ENCODE assay signal across 9 mouse cellular contexts in genomic region chrX:101429976-101430375, GRCm38 (mm10). TPM values are rescaled to one million over a fixed set of nuclear protein-coding genes. Genes with fewer than 3 reads are reported as not detected.
DNase-seq lines count a peak whose midpoint lies in the region; ATAC-seq and TF ChIP-seq lines count a peak whose summit lies in the region.
"Had no signal": no experiment of that assay in that cellular context is flagged by ENCODE, and none has a peak within 500 bp of the region (broad histone marks: within the 10 kb centered on the region; RNA-seq: fewer than 3 reads in every experiment).

No protein-coding gene starts in this region.

- H3K9ac ChIP-seq in embryonic facial prominence, embryonic 13.5 days: peak overlapping the region; percentile 88
- H3K9ac ChIP-seq in intestine, embryonic 15.5 days: peak overlapping the region; percentile 70
- H3K9ac ChIP-seq in midbrain, embryonic 12.5 days (replicated peaks): peak overlapping the region; percentile 74

- no peaks in the 10 kb centered on the region for H3K27me3 ChIP-seq in kidney, adult 2 months (replicated peaks; ENCODE audit: control insufficient read depth, insufficient read depth, low read length)
- no peaks in the 10 kb centered on the region for H3K27me3 ChIP-seq in embryonic facial prominence, embryonic 13.5 days
- H3K27me3 ChIP-seq in intestine, embryonic 15.5 days (replicated peaks): no peaks in the 10 kb centered on the region
- no peaks in the 10 kb centered on the region for H3K27me3 ChIP-seq in midbrain, embryonic 12.5 days

- no peaks in the 10 kb centered on the region for H3K4me1 ChIP-seq in kidney, adult 2 months (ENCODE audit: control insufficient read depth, insufficient read depth, low read length)
- no peaks in the 10 kb centered on the region for H3K4me1 ChIP-seq in embryonic facial prominence, embryonic 13.5 days
- H3K4me1 ChIP-seq in intestine, embryonic 15.5 days (replicated peaks): no peaks in the 10 kb centered on the region
- 0 out of 2 replicates have a peak, but pooled peaks cover 7% of the 10 kb centered on the region for H3K4me1 ChIP-seq in midbrain, embryonic 12.5 days

- H3K9me3 ChIP-seq in embryonic facial prominence, embryonic 13.5 days: no peaks in the 10 kb centered on the region
- H3K9me3 ChIP-seq in intestine, embryonic 15.5 days: no peaks in the 10 kb centered on the region
- H3K9me3 ChIP-seq in midbrain, embryonic 12.5 days: no peaks in the 10 kb centered on the region

- H3K27ac ChIP-seq in kidney, adult 2 months (ENCODE audit: insufficient read depth, low read depth, low read length): peak overlapping the region; percentile 51
- H3K27ac ChIP-seq in embryonic facial prominence, embryonic 13.5 days: peak overlapping the region; percentile 95
- H3K27ac ChIP-seq in intestine, embryonic 15.5 days: peak overlapping the region; percentile 91
- peak overlapping the region; percentile 93 for H3K27ac ChIP-seq in midbrain, embryonic 12.5 days (replicated peaks)

- peak overlapping the region; percentile 65 for H3K4me3 ChIP-seq in kidney, adult 2 months (ENCODE audit: insufficient read depth, low read depth, low read length)
- peak overlapping the region; percentile 61 for H3K4me3 ChIP-seq in embryonic facial prominence, embryonic 13.5 days
- peak overlapping the region; percentile 59 for H3K4me3 ChIP-seq in intestine, embryonic 15.5 days (replicated peaks)
- peak overlapping the region; percentile 67 for H3K4me3 ChIP-seq in midbrain, embryonic 12.5 days

- ATAC-seq in embryonic facial prominence, embryonic 13.5 days (ENCODE audit: insufficient number of reproducible peaks, insufficient read depth, low FRiP score, low TSS enrichment, low read depth): peak; percentile 46; the same call in 1 of the 2 replicates
- peak; percentile 61 for ATAC-seq in intestine, embryonic 15.5 days
- peak; percentile 55; the same call in 1 of the 2 replicates for ATAC-seq in midbrain, embryonic 12.5 days (ENCODE audit: low FRiP score, low read depth)
- no peak for ATAC-seq in granulocyte monocyte progenitor cell, adult 5-6 weeks (replicated peaks; ENCODE audit: poor library complexity, severe bottlenecking)

- H3K36me3 ChIP-seq in kidney, adult 2 months (ENCODE audit: control insufficient read depth, insufficient read depth, low read length): no peaks in the 10 kb centered on the region
- H3K36me3 ChIP-seq in embryonic facial prominence, embryonic 13.5 days: peaks cover 16% of the 10 kb centered on the region
- H3K36me3 ChIP-seq in intestine, embryonic 15.5 days: no peaks in the 10 kb centered on the region
- H3K36me3 ChIP-seq in midbrain, embryonic 12.5 days: no peaks in the 10 kb centered on the region

- TF ChIP-seq POLR2A in kidney, adult 2 months (IDR thresholded peaks at IDR 0.05; ENCODE audit: low read depth, low read length): no peak

- peak overlapping the region; percentile 57 for H3K4me2 ChIP-seq in embryonic facial prominence, embryonic 13.5 days
- peak overlapping the region; percentile 46 for H3K4me2 ChIP-seq in intestine, embryonic 15.5 days (replicated peaks)
- H3K4me2 ChIP-seq in midbrain, embryonic 12.5 days (replicated peaks): peak overlapping the region; percentile 50

- 4% methylated on average over 14 of the region's 14 CpGs for WGBS in kidney, adult 2 months
- WGBS in embryonic facial prominence, embryonic 13.5 days: 41% methylated on average over 14 of the region's 14 CpGs
- WGBS in intestine, embryonic 15.5 days: 25% methylated on average over 14 of the region's 14 CpGs
- 23% methylated on average over 14 of the region's 14 CpGs for WGBS in midbrain, embryonic 12.5 days

- TF ChIP-seq CTCF in kidney, adult 2 months (conservative IDR thresholded peaks at IDR 0.05; ENCODE audit: insufficient read depth, insufficient read length, low read depth, low read length): no peak

- no peak for DNase-seq in kidney, adult 2 months
- no peak for DNase-seq in kidney, postnatal 10 days
- peak; percentile 55 for DNase-seq in ES-CJ7 (ENCODE audit: low read depth, low spot score)
- DNase-seq in layer of hippocampus, adult 8-10 months (ENCODE audit: low spot score in 2 of 2): no peak

RNA-seq across cellular contexts. Expression of gene Nono, which starts 0.9 kb away (rescaled TPM):
- polyA plus RNA-seq in kidney, adult 2 months (2012; rRNA removed): 70.6 and 90.6 TPM in 2 replicates
- 491 TPM in 2 replicates for polyA plus RNA-seq in embryonic facial prominence, embryonic 13.5 days (2015; fragmentation: Nextera tagmentation; extraction: Ambion mirVana)
- 324 and 340 TPM in 2 replicates for polyA plus RNA-seq in intestine, embryonic 15.5 days (2015; fragmentation: Nextera tagmentation; extraction: Ambion mirVana)
- polyA plus RNA-seq in midbrain, embryonic 12.5 days (2016; fragmentation: Nextera tagmentation; extraction: Ambion mirVana): 572 and 581 TPM in 2 replicates
- total RNA-seq in layer of hippocampus, adult 8-10 months (2022): 100 to 1,000 TPM; 121 to 138 (median 128) TPM
- 239 and 268 TPM in 2 replicates for total RNA-seq in granulocyte monocyte progenitor cell, adult 5-6 weeks (2014; fragmentation: Nextera tagmentation)
- total RNA-seq in granulocyte monocyte progenitor cell, adult 5-6 weeks (2017): 475 and 508 TPM in 2 replicates

RNA-seq across cellular contexts. Expression of gene Zmym3, which starts 9.3 kb away (rescaled TPM):
- polyA plus RNA-seq in kidney, adult 2 months (2012; rRNA removed): 22.0 and 23.3 TPM in 2 replicates
- 42.5 and 44.1 TPM in 2 replicates for polyA plus RNA-seq in embryonic facial prominence, embryonic 13.5 days (2015; fragmentation: Nextera tagmentation; extraction: Ambion mirVana)
- polyA plus RNA-seq in intestine, embryonic 15.5 days (2015; fragmentation: Nextera tagmentation; extraction: Ambion mirVana): 20.4 and 21.2 TPM in 2 replicates
- polyA plus RNA-seq in midbrain, embryonic 12.5 days (2016; fragmentation: Nextera tagmentation; extraction: Ambion mirVana): 36.6 and 39.2 TPM in 2 replicates
- 100 to 1,000 TPM; 169 to 203 (median 194) TPM for total RNA-seq in layer of hippocampus, adult 8-10 months (2022)
- total RNA-seq in granulocyte monocyte progenitor cell, adult 5-6 weeks (2014; fragmentation: Nextera tagmentation): 48.8 and 50.6 TPM in 2 replicates
- total RNA-seq in granulocyte monocyte progenitor cell, adult 5-6 weeks (2017): 33.7 and 52.5 TPM in 2 replicates

RNA-seq across cellular contexts. Expression of gene Itgb1bp2, which starts 18.9 kb away (rescaled TPM):
- 0.07 and 2.9 TPM in 2 replicates for polyA plus RNA-seq in kidney, adult 2 months (2012; rRNA removed)
- 4.0 and 6.2 TPM in 2 replicates for polyA plus RNA-seq in embryonic facial prominence, embryonic 13.5 days (2015; fragmentation: Nextera tagmentation; extraction: Ambion mirVana)
- 0.73 and 1.6 TPM in 2 replicates for polyA plus RNA-seq in intestine, embryonic 15.5 days (2015; fragmentation: Nextera tagmentation; extraction: Ambion mirVana)
- polyA plus RNA-seq in midbrain, embryonic 12.5 days (2016; fragmentation: Nextera tagmentation; extraction: Ambion mirVana): 2.8 and 3.4 TPM in 2 replicates
- 1 to 10 TPM in 3 of 4 experiments, not detected in 1; 1.2 to 2.1 (median 1.4) TPM for total RNA-seq in layer of hippocampus, adult 8-10 months (2022)
- 2.9 TPM in 1 of 2 replicates, not detected in the other for total RNA-seq in granulocyte monocyte progenitor cell, adult 5-6 weeks (2014; fragmentation: Nextera tagmentation)
- total RNA-seq in granulocyte monocyte progenitor cell, adult 5-6 weeks (2017): 4.0 TPM in 1 of 2 replicates, not detected in the other

RNA-seq across cellular contexts. Expression of gene Gjb1, which starts 53.8 kb away (rescaled TPM):
- 122 and 132 TPM in 2 replicates for polyA plus RNA-seq in kidney, adult 2 months (2012; rRNA removed)
- polyA plus RNA-seq in embryonic facial prominence, embryonic 13.5 days (2015; fragmentation: Nextera tagmentation; extraction: Ambion mirVana): 1.8 TPM in 1 of 2 replicates, not detected in the other
- polyA plus RNA-seq in intestine, embryonic 15.5 days (2015; fragmentation: Nextera tagmentation; extraction: Ambion mirVana): 59.2 and 77.1 TPM in 2 replicates
- not detected in 2 replicates for polyA plus RNA-seq in midbrain, embryonic 12.5 days (2016; fragmentation: Nextera tagmentation; extraction: Ambion mirVana)
- total RNA-seq in layer of hippocampus, adult 8-10 months (2022): 10 to 100 TPM; 15.2 to 18.5 (median 17.0) TPM
- total RNA-seq in granulocyte monocyte progenitor cell, adult 5-6 weeks (2014; fragmentation: Nextera tagmentation): not detected in 2 replicates
- total RNA-seq in granulocyte monocyte progenitor cell, adult 5-6 weeks (2017): not detected in 2 replicates
- total RNA-seq: neutrophil, adult 5-6 weeks had no signal
